Mouse (Mus musculus) limb, embryonic 12.5 days (tissue): ENCODE measurements at regions not wholly inside any gene's neighbourhood (a gene's known extent, or its start where the extent isn't known, plus 50 kb on each side); places are given as distances from the start of the nearest gene placed in this dataset.
A peak's percentile ranks its signal among the peaks of the same experiment; 100 is the strongest.

Source experiments
- ATAC-seq: fragments of 200-750 bp; cut with Nextera tagmentation; 2 replicates; pipeline ENCODE4 v1.8.0; 2017; ENCODE audit warnings: low read depth, moderate TSS enrichment; ENCODE audit not compliant: insufficient number of reproducible peaks, insufficient read depth, low FRiP score, low TSS enrichment
- H3K27ac ChIP-seq: fragments of 300-500 bp; sonication (generic); 2 replicates; pipeline ENCODE4 v1.5.1; 2016; ENCODE audit warnings: mild to moderate bottlenecking, moderate library complexity
- H3K27me3 ChIP-seq: fragments of 300-500 bp; sonication (generic); 2 replicates; pipeline ENCODE4 v1.6.1; 2016; ENCODE audit warnings: mild to moderate bottlenecking, moderate library complexity
- H3K36me3 ChIP-seq: fragments of 300-500 bp; sonication (generic); 2 replicates; pipeline ENCODE4 v1.6.1; 2016; ENCODE audit warnings: mild to moderate bottlenecking, moderate library complexity
- H3K4me1 ChIP-seq: fragments of 300-500 bp; sonication (generic); replicated peaks from 2 replicates; pipeline ENCODE4 v1.6.1; 2016
- H3K4me2 ChIP-seq: fragments of 300-500 bp; sonication (generic); 2 replicates; pipeline ENCODE4 v1.6.1; 2016; ENCODE audit warnings: mild to moderate bottlenecking, moderate library complexity
- H3K4me3 ChIP-seq: fragments of 300-500 bp; sonication (generic); replicated peaks from 2 replicates; pipeline ENCODE4 v1.5.1; 2016; ENCODE audit warnings: mild to moderate bottlenecking
- H3K9ac ChIP-seq: fragments of 300-500 bp; sonication (generic); replicated peaks from 2 replicates; pipeline ENCODE4 v1.6.1; 2016; ENCODE audit warnings: mild to moderate bottlenecking, moderate library complexity
- H3K9me3 ChIP-seq: fragments of 300-500 bp; sonication (generic); 2 replicates; pipeline ENCODE4 v1.6.1; 2016; ENCODE audit warnings: mild to moderate bottlenecking, moderate library complexity
- WGBS: fragments of 180-500 bp; shearing (Covaris S2); methylation state at CpG from one replicate; pipeline ENCODE4 v1.1.7; 2016; 5-methylcytosine and 5-hydroxymethylcytosine counted together

GRCm38 (mm10) chr5:118364646-118365045, 119.6 kb downstream of the 2410131K14Rik start:
- H3K9me3 ChIP-seq = no peaks in the 10 kb centered on the region
- peaks cover 27% of the 10 kb centered on the region for H3K4me1 ChIP-seq
- no peak overlapping the region for H3K4me3 ChIP-seq
- H3K36me3 ChIP-seq = no peaks in the 10 kb centered on the region
- no peak overlapping the region for H3K27ac ChIP-seq
- 89% methylated on average over 4 of the region's 4 CpGs for WGBS
- ATAC-seq = no peak
- no peak overlapping the region for H3K4me2 ChIP-seq
- H3K27me3 ChIP-seq = peaks cover 4% of the 10 kb centered on the region; the same call in 1 of the 2 replicates
- H3K9ac ChIP-seq = no peak overlapping the region

GRCm38 (mm10) chr5:118365196-118365595, 120.2 kb downstream of the 2410131K14Rik start:
- H3K4me3 ChIP-seq = no peak overlapping the region
- no peak overlapping the region for H3K27ac ChIP-seq
- peaks cover 21% of the 10 kb centered on the region for H3K4me1 ChIP-seq
- no peaks in the 10 kb centered on the region for H3K36me3 ChIP-seq
- 68% methylated on average over 7 of the region's 7 CpGs for WGBS
- no peak overlapping the region for H3K9ac ChIP-seq
- H3K4me2 ChIP-seq = no peak overlapping the region
- ATAC-seq = no peak
- no peaks in the 10 kb centered on the region for H3K9me3 ChIP-seq
- peaks cover 4% of the 10 kb centered on the region; the same call in 1 of the 2 replicates for H3K27me3 ChIP-seq

- H3K9me3 ChIP-seq = no peaks in the 10 kb centered on the region
- H3K4me3 ChIP-seq = no peak overlapping the region
- no peak overlapping the region for H3K4me2 ChIP-seq
- no peak overlapping the region for H3K9ac ChIP-seq
- no peaks in the 10 kb centered on the region for H3K36me3 ChIP-seq
- no peak overlapping the region for H3K27ac ChIP-seq
- no peak for ATAC-seq
- peaks cover 17% of the 10 kb centered on the region for H3K4me1 ChIP-seq
- peaks cover 4% of the 10 kb centered on the region; the same call in 1 of the 2 replicates for H3K27me3 ChIP-seq
- WGBS = 29% methylated on average over 5 of the region's 5 CpGs
Observed at GRCm38 (mm10) chr5:118365651-118366050, 120.6 kb downstream of the 2410131K14Rik start.

GRCm38 (mm10) chr5:118367047-118367446, 122.0 kb downstream of the 2410131K14Rik start:
- Histone ChIP-seq H3K9ac (no peak overlapping the region), H3K4me2 (no peak overlapping the region), H3K27ac (no peak overlapping the region), H3K36me3 (no peaks in the 10 kb centered on the region), H3K4me1 (0 out of 2 replicates have a peak, but pooled peaks cover 4% of the 10 kb centered on the region), H3K9me3 (no peaks in the 10 kb centered on the region), H3K4me3 (no peak overlapping the region), H3K27me3 (peaks cover 11% of the 10 kb centered on the region)
- 91% methylated on average over 11 of the region's 11 CpGs for WGBS
- ATAC-seq = no peak

- Histone ChIP-seq H3K36me3 (no peaks in the 10 kb centered on the region), H3K9ac (no peak overlapping the region), H3K4me1 (peaks cover 23% of the 10 kb centered on the region), H3K9me3 (no peaks in the 10 kb centered on the region), H3K27me3 (peaks cover 12% of the 10 kb centered on the region), H3K4me2 (peak overlapping the region; percentile 37), H3K27ac (no peak overlapping the region), H3K4me3 (0 out of 2 replicates have a peak overlapping the region, but pooled peaks have one; percentile 2)
- ATAC-seq = peak; percentile 18; the same call in 1 of the 2 replicates
- 4% methylated on average over 13 of the region's 13 CpGs for WGBS
Observed at GRCm38 (mm10) chr5:118373581-118373981, 128.6 kb downstream of the 2410131K14Rik start.

- no peaks in the 10 kb centered on the region for H3K36me3 ChIP-seq
- H3K4me1 ChIP-seq = peaks cover 23% of the 10 kb centered on the region
- no peak overlapping the region for H3K4me2 ChIP-seq
- WGBS = 65% methylated on average over 2 of the region's 2 CpGs
- no peaks in the 10 kb centered on the region for H3K9me3 ChIP-seq
- H3K27me3 ChIP-seq = peaks cover 24% of the 10 kb centered on the region
- ATAC-seq = no peak
- no peak overlapping the region for H3K9ac ChIP-seq
- no peak overlapping the region for H3K4me3 ChIP-seq
- H3K27ac ChIP-seq = no peak overlapping the region
Observed at GRCm38 (mm10) chr5:118374968-118375367, 129.9 kb downstream of the 2410131K14Rik start.

GRCm38 (mm10) chr5:118375916-118376315, 130.9 kb downstream of the 2410131K14Rik start:
- Histone ChIP-seq H3K27ac (no peak overlapping the region), H3K36me3 (no peaks in the 10 kb centered on the region), H3K9me3 (no peaks in the 10 kb centered on the region), H3K9ac (no peak overlapping the region), H3K4me1 (peaks cover 29% of the 10 kb centered on the region), H3K27me3 (peaks cover 30% of the 10 kb centered on the region), H3K4me3 (no peak overlapping the region), H3K4me2 (no peak overlapping the region)
- no peak for ATAC-seq
- 70% methylated on average over 5 of the region's 5 CpGs for WGBS

GRCm38 (mm10) chr5:118376478-118376877, 131.5 kb downstream of the 2410131K14Rik start:
- no peaks in the 10 kb centered on the region for H3K9me3 ChIP-seq
- H3K9ac ChIP-seq = no peak overlapping the region
- peaks cover 29% of the 10 kb centered on the region for H3K4me1 ChIP-seq
- no peaks in the 10 kb centered on the region for H3K36me3 ChIP-seq
- no peak overlapping the region for H3K27ac ChIP-seq
- no peak for ATAC-seq
- H3K4me3 ChIP-seq = no peak overlapping the region
- 65% methylated on average over 5 of the region's 5 CpGs for WGBS
- peaks cover 28% of the 10 kb centered on the region for H3K27me3 ChIP-seq
- H3K4me2 ChIP-seq = no peak overlapping the region

- Histone ChIP-seq H3K27ac (no peak overlapping the region), H3K4me2 (no peak overlapping the region), H3K9me3 (no peaks in the 10 kb centered on the region), H3K4me1 (peaks cover 33% of the 10 kb centered on the region), H3K27me3 (peaks cover 23% of the 10 kb centered on the region), H3K9ac (0 out of 2 replicates have a peak overlapping the region, but pooled peaks have one; percentile 18), H3K36me3 (no peaks in the 10 kb centered on the region), H3K4me3 (no peak overlapping the region)
- no peak for ATAC-seq
- WGBS = 56% methylated on average over 8 of the region's 8 CpGs
Observed at GRCm38 (mm10) chr5:118377402-118377848, 132.4 kb downstream of the 2410131K14Rik start.

GRCm38 (mm10) chr5:118379245-118380051, 134.4 kb downstream of the 2410131K14Rik start:
- Histone ChIP-seq H3K36me3 (no peaks in the 10 kb centered on the region), H3K4me2 (no peak overlapping the region; the same call in 1 of the 2 replicates), H3K27me3 (peaks cover 19% of the 10 kb centered on the region), H3K27ac (no peak overlapping the region), H3K4me1 (peaks cover 23% of the 10 kb centered on the region), H3K9ac (no peak overlapping the region), H3K4me3 (no peak overlapping the region), H3K9me3 (no peaks in the 10 kb centered on the region)
- WGBS = 49% methylated on average over 24 of the region's 24 CpGs
- ATAC-seq = no peak

- 29% methylated on average over 5 of the region's 5 CpGs for WGBS
- Histone ChIP-seq H3K4me3 (peak overlapping the region; percentile 47), H3K9ac (peak overlapping the region; percentile 23; the same call in 1 of the 2 replicates), H3K36me3 (no peaks in the 10 kb centered on the region), H3K27ac (peak overlapping the region; percentile 54; the same call in 1 of the 2 replicates), H3K4me2 (peak overlapping the region; percentile 85), H3K9me3 (no peaks in the 10 kb centered on the region), H3K27me3 (peaks cover 19% of the 10 kb centered on the region), H3K4me1 (peaks cover 23% of the 10 kb centered on the region)
- no peak for ATAC-seq
Observed at GRCm38 (mm10) chr5:118380052-118380421, 135.0 kb downstream of the 2410131K14Rik start.
